Mouse (Mus musculus) splenic B cell, adult 2 months (primary cell): ENCODE data around the gene Cdcp2.

ENCODE experiments used
- DNase-seq: peaks from one replicate; pipeline ENCODE4 v3.0.0-alpha.2; 2011; ENCODE audit warnings: low read depth, low spot score
- H3K27me3 ChIP-seq: 2 replicates; pipeline ENCODE4 v1.6.1; 2012; ENCODE audit warnings: mild to moderate bottlenecking, low read length, moderate library complexity, mixed read lengths; ENCODE audit not compliant: control insufficient read depth, poor library complexity, insufficient read depth, severe bottlenecking
- H3K36me3 ChIP-seq: 2 replicates; pipeline ENCODE4 v1.6.1; 2012; ENCODE audit warnings: mild to moderate bottlenecking, low read length, moderate library complexity, mixed read lengths; ENCODE audit not compliant: control insufficient read depth, poor library complexity, insufficient read depth, severe bottlenecking

Gene Cdcp2

DNA sequence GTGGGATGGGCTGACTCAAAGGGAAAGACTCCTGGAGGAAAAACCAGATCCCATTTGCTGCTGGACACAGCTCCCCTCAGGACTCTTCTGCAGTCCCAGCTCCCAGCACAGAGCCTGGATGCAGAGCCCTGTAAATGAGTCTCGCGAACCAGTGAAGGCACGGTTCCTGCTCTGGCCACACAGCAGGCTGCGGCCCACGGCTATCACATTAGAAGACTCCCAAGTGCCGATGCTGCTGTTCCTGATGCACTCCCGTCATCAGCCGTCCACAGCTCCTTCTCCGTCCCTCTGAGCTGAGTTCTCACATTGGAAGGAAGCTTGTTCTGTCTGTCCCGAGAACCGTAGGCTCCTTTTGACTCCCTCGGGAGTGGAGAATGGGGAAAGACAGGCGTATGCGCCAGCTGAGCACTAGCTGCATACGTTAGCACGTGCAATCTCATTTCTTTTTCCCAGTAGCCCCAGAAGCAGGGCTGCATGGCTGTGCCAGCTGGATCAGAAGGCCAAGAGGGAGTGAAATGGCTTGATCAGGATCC lies at the start of gene Cdcp2:
Gene Cdcp2, plus strand, starts transcription at position 51 of the 533 bp plus-strand sequence.
- H3K27me3 ChIP-seq, result no peaks in the 10 kb centered on the region
- no peak for DNase-seq
- no peaks in the 10 kb centered on the region for H3K36me3 ChIP-seq

DNA sequence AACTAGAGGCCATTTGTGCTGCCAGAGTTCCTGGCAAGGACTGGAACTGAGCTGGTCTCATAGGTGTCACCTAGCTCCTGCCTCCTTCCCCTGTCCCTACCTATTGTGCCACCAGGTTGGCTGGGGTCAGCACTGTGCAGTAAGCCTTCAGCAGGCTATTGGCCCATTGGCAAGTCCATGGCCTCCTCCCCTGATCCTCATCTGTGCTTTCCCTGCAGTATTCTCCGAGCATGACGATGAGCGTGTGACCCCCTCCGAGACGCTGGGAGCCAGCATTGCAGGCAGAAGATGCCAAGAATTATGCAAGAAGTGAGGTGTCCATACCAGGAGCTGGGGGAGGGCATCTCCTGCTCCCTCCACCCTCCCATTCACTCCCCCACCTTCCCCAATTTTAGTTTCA lies 48.9 kb upstream of the Cdcp2 start:
- no peaks in the 10 kb centered on the region for H3K27me3 ChIP-seq
- no peaks in the 10 kb centered on the region for H3K36me3 ChIP-seq
- DNase-seq, result no peak

DNA sequence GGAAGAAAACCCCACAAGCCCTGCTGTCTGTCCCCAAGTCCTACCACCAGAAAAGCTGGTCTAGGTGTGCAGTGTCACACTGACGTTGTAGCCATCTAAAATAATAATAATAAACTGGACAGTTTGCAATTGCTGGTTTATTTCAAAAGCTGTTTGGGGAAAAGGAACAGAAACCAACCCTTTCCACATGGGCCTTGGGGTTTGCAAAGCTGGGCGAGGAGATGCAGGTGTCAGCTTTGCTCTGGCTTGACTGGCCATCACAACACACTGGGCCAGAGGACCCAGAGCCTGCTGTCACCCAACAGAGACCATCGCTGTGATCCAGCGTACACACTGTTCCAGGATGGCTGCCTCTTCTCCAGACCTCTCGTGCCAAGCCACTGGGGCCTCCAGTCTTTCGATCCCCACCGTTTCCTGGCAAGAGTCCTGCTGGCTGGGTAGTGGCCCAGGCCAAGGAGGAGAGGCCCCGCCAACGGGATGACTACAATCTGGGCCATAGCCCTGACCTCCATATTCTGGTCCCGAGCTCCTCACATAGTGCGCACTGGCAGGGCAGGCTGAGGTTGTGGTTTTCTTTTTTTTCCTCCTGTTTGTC lies 48.0 kb upstream of the Cdcp2 start:
- Histone ChIP-seq H3K36me3 (no peaks in the 10 kb centered on the region), H3K27me3 (no peaks in the 10 kb centered on the region)
- no peak for DNase-seq

DNA sequence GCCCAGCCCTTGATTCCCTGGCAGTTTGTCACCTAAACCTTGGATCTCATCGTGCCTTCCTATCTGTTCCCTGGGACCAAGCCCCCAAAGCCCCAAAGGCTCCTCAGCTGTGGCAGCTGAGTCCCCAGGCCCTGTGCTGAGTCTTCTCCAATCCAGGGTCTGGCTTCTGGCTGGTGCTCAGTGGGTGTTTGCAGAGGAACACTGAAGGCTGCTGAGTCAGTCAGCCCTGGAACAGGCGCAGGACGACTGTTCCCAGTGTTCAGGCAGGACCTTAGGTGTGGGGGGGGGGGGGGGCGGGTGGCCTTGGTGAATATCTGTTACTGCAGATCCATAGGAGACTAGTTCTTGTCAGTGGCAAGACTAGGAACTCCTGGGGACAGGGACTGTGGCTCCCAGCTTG lies 44.8 kb upstream of the Cdcp2 start:
- Histone ChIP-seq H3K36me3 (no peaks in the 10 kb centered on the region), H3K27me3 (no peaks in the 10 kb centered on the region)
- DNase-seq, result no peak

DNA sequence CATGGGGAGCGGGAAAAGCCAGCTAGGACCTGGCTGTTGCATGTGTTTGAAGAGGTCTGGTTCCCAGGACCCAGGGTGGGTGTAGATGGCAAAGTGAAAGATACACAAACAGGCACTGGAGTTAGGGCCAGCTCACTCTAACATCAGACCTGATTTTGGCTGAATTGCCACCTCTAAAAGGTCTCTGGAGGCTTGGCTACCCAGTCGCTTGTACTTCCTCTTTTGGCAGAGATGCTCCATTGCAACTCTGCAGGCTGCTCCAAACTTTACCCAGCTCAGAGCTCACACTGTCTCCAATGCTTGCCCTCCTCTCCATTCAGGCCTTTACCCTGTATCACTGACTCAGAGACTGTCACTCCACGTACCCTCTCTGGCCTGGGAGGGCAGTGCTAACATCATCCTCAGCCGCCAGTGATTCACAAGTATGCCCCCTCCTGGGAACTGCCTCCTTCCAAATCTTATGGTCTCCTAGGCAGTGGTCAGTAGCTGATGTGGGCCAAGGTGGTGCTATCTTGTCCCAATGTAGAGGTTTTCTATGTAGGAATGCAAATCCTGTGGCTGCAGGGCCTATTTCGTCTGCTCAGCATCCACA lies 43.6 kb upstream of the Cdcp2 start:
- Histone ChIP-seq H3K27me3 (no peaks in the 10 kb centered on the region), H3K36me3 (no peaks in the 10 kb centered on the region)
- DNase-seq, result peak; percentile 32

DNA sequence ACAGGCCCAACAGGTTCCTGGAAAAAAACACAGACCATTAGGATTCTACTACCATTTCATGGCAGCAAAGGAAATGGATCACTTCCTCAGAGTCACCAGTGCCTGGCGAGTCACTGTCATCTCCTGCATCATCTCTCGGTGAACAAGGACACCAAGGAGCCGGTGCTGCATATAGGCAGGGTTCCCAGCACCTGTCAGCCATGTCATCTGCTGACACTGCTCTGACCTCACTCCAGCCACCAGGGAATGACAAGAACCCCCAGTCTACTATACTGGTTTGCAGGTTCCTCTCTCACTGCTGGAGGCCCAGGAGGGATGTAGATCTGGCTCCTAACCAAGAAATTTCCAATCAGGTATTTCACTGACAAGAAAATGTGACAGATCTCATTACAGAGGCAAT lies 40.6 kb upstream of the Cdcp2 start:
- DNase-seq, result no peak
- peaks cover 1% of the 10 kb centered on the region; the same call in 1 of the 2 replicates for H3K36me3 ChIP-seq

DNA sequence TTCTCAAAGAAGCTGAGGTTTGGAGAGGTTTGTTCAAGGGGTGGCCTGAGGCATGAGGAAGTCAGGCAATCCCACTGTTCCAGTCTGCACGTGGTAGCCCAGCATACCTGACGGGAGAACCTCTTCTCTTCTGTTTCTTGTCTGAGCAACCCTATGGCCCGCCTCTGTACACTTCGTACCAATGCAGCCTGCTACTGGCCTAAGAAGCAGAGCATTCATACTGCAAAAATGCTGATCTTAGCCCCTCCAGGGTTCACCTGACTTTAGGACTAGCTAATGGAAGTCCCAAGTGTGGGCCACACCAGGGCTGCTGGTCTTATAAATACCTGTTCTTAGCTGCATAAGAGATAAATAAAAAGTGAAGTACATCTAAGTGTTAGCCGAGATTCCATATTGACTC lies 38.3 kb upstream of the Cdcp2 start:
- Histone ChIP-seq H3K27me3 (no peaks in the 10 kb centered on the region), H3K36me3 (peaks cover 1% of the 10 kb centered on the region; the same call in 1 of the 2 replicates)
- no peak for DNase-seq

More for the DNA sequence above, 40.6 kb upstream of the Cdcp2 start:
- H3K27me3 ChIP-seq, result no peaks in the 10 kb centered on the region

DNA sequence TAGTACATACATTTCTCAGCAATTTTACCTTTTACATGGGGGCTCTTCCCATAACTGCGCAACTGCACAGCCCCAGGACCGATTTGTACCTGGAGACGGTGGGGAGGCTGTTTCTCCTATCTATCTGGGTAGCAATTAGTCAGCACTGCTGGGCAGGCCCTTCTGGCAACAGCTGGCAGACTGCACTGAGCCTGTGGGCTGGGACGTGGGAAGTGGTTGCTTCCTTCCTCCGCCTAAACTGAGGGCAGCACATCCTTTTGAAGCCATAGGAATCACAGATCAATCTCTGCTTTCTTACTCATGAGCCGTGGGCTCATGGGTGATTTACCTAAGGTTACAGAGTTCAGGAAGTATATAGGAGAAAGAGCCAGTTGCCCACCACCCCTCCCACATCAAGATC lies 37.9 kb upstream of the Cdcp2 start:
- Histone ChIP-seq H3K36me3 (peaks cover 1% of the 10 kb centered on the region; the same call in 1 of the 2 replicates), H3K27me3 (no peaks in the 10 kb centered on the region)
- DNase-seq, result no peak

DNA sequence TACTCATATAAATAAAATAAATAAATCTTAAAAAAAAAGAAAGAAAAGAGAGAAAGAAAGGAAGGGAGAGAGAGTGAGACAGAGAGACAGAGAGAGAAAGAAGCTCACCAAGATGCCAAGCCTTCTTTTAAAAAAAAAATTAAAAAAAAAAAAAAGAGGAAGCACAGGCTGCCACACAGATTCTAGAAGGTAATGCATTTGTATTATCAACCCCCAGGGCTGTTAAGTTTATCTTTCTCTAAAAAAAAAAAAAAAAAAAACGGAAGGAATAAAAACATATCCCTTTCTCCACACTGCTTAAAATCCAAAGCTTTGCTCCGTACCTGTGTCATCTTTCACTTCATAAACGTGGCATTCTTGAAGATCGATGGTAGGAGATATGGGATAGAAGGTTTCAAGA lies 35.1 kb upstream of the Cdcp2 start:
- DNase-seq, result no peak
- Histone ChIP-seq H3K27me3 (no peaks in the 10 kb centered on the region), H3K36me3 (peaks cover 3% of the 10 kb centered on the region)

DNA sequence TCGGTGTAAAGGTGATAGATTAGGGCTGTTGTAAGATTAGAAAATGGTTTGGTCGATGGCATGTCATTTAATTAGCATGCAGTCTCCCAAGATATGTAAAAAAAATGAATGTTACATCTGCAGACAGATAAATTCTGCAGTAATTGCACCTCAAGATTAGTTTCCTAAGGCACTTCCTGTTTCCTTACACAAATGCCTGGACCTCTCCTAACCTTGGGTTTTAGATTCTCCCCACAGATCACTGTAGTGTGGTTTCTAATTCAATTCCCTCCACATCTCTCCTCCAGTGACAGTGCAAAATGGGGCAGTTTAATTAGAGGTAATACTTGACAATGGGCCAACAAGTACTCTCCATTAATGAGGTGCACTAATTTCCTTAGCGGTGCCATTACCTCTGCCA lies 33.5 kb upstream of the Cdcp2 start:
- Histone ChIP-seq H3K36me3 (peaks cover 3% of the 10 kb centered on the region), H3K27me3 (no peaks in the 10 kb centered on the region)
- DNase-seq, result no peak

DNA sequence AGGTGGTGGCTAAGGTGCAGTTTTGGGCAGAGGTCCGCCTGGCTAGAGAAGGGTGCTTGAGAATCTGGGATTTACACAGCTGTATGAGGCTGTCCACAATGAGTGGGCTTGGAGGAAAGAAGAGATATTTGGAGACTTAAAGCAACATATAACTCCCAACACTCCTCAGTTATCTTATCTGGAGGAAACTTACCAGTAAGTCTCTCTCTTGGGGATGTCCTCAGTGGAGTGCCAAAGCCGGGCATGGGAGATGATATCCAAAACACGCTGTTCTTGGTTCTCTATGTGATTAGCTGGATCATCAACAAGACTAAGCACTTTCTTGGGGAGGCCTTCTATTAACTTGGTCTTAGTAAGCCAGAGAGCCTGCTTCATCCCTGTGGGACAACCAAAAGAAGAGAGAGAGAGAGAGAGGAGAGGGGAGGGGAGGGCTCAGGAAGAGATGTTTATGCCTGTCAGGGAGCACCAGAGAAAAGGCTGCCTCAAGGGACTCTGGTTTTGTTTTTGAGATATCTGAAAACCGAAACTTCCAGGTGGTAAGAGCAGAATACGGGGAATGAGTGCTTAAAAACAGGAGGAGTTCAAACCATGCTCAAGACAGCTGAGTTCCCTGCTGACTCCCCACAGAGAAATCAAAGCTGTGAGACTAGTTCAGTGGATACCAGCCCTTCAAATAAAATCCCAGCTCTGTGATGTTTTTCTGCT lies 32.1 kb upstream of the Cdcp2 start:
- DNase-seq, result no peak
- H3K27me3 ChIP-seq, result no peaks in the 10 kb centered on the region
- H3K36me3 ChIP-seq, result peaks cover 1% of the 10 kb centered on the region; the same call in 1 of the 2 replicates

DNA sequence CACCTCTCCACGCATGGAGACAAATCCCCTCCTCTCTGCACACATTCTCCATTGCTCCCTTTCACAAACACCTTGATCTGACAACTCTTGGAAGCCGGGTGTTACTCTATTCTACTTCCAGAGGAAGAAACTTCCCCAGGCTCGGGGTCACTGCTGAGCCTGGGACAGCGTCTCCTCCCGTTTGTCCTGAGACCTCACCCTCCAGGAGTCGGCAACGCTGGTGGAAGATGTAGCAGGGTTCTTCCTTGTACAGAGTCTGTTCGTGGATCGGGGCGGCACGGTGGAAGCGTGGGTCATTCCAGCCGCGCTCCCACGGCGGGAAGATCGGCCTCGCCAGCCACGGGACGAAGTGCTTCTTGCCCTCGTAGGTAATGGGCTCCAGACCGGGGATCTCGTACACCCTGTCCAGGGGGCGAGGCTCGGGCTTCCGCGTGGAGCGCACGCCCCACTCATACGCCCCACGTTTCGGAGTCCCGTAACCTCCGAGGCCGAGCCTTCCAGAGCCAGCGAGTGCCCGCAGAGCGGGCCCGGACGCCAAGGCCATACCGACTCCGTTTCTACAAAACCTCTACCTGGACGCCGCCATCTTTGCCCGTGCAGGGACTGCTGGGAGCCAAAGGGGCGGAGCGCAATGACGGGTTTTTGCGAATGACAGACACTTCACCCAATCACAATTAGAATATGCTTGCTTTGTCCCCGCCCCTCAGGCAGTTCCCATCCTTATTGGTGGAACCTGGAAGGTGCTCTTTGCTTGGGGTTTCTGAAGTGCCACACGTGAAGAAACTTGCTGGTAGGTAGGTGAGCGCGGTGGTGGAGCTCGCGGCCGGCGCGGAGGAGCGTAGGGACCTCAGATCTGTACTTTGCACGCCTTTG lies 30.2 kb upstream of the Cdcp2 start, which contains the start of the genes Mrpl37 and Cyb5rl:
Gene Mrpl37, minus strand, starts transcription at position 617 of the 873 bp plus-strand sequence.
Gene Cyb5rl, plus strand, starts transcription at position 737 of the 873 bp plus-strand sequence.
- H3K36me3 ChIP-seq, result peaks cover 1% of the 10 kb centered on the region; the same call in 1 of the 2 replicates
- DNase-seq, result peak; percentile 98
- H3K27me3 ChIP-seq, result no peaks in the 10 kb centered on the region

DNA sequence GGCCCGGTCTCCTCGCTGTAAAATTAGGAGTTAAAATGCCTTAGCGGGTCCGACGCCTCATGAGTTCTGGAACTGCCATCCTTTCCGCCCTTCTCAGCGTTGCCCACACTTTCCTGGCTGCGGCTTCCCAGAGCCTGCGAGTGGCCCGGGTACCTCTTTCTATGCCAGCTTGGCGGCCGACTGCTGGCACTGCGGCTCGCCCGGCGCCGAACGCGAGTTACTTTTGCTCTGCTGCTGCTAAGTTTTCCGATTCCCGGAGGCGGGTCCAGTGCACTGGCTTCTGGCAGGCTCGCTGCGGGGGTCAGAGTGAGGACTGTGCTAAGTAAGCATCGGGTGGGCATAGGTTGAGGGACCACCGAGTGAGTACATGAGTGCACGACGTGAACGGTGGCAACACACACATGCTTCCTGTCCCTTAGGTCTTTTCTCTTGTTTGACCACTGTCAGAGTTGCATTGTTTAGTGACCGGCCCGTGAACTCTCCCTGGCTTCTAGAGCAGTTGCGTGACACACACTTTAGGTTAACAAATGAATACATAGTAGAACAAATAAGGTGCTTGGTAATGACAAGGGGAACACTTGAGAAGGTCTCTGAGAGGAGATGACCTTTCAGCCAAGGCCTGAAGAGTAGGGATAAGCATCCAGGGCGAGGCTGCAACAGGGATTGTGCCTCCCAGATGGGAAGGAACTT lies 29.4 kb upstream of the Cdcp2 start:
- no peak for DNase-seq

DNA sequence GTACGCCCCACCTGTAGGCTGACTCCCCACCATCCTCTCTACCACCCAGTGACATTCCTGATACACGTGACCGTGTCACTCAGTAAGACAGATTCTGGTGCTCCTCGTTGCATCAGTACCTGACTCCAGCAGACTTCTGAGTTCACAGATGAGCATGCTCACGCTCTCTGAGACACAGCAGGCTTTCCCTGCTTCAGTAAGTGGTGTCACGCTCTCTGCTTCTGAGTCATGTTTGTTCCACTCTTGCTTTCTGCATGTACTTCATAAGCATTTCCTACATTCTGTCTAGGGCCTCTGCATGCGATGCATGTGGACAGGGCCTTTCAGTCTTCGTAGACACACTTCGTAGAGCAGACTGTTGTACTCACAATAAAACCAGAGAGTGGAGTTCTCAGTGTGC lies 24.3 kb upstream of the Cdcp2 start:
- DNase-seq, result no peak
- no peaks in the 10 kb centered on the region for H3K27me3 ChIP-seq

More for the DNA sequence above, 29.4 kb upstream of the Cdcp2 start:
- no peaks in the 10 kb centered on the region for H3K27me3 ChIP-seq
- H3K36me3 ChIP-seq, result peaks cover 1% of the 10 kb centered on the region; the same call in 1 of the 2 replicates

More for the DNA sequence above, 24.3 kb upstream of the Cdcp2 start:
- H3K36me3 ChIP-seq, result no peaks in the 10 kb centered on the region
